ENCODE assay signal across 15 mouse cellular contexts in genomic region chr2:116021931-116022330, GRCm38 (mm10). TPM values are rescaled to one million over a fixed set of nuclear protein-coding genes. Genes with fewer than 3 reads are reported as not detected.
A peak's percentile ranks its signal among the peaks of the same experiment; 100 is the strongest.
DNase-seq lines count a peak whose midpoint lies in the region; ATAC-seq and TF ChIP-seq lines count a peak whose summit lies in the region.
"Had no signal": no experiment of that assay in that cellular context is flagged by ENCODE, and none has a peak within 500 bp of the region (broad histone marks: within the 10 kb centered on the region; RNA-seq: fewer than 3 reads in every experiment).

No protein-coding gene starts in this region.

- no peak for ATAC-seq in heart, embryonic 13.5 days (ENCODE audit: extremely low read depth, insufficient number of reproducible peaks, low FRiP score, low TSS enrichment)
- no peak for ATAC-seq in kidney, postnatal 0 days (replicated peaks; ENCODE audit: low FRiP score, low read depth)
- no peak for ATAC-seq in embryonic facial prominence, embryonic 12.5 days (ENCODE audit: insufficient number of reproducible peaks, insufficient read depth, low FRiP score, low TSS enrichment)
- ATAC-seq in forebrain, embryonic 15.5 days (replicated peaks), result no peak

- peak overlapping the region; percentile 80 for H3K27ac ChIP-seq in heart, embryonic 13.5 days (replicated peaks)
- H3K27ac ChIP-seq in kidney, postnatal 0 days, result no peak overlapping the region
- 0 out of 2 replicates have a peak overlapping the region, but pooled peaks have one; percentile 74 for H3K27ac ChIP-seq in embryonic facial prominence, embryonic 12.5 days
- peak overlapping the region; percentile 88; the same call in 1 of the 2 replicates for H3K27ac ChIP-seq in forebrain, embryonic 15.5 days (replicated peaks)
- H3K27ac ChIP-seq: limb, embryonic 15.5 days had no signal

- no peak for TF ChIP-seq CTCF in kidney, postnatal 0 days (IDR thresholded peaks at IDR 0.05; ENCODE audit: low read depth)

- H3K36me3 ChIP-seq in heart, embryonic 13.5 days, result peaks cover 68% of the 10 kb centered on the region
- 0 out of 2 replicates have a peak, but pooled peaks cover 3% of the 10 kb centered on the region for H3K36me3 ChIP-seq in kidney, postnatal 0 days (ENCODE audit: insufficient read depth, low read length)
- H3K36me3 ChIP-seq in embryonic facial prominence, embryonic 12.5 days, result 0 out of 2 replicates have a peak, but pooled peaks cover 5% of the 10 kb centered on the region
- H3K36me3 ChIP-seq in forebrain, embryonic 15.5 days, result peaks cover 14% of the 10 kb centered on the region
- H3K36me3 ChIP-seq: limb, embryonic 15.5 days had no signal

- WGBS in heart, embryonic 13.5 days, result 61% methylated on average over 4 of the region's 4 CpGs
- WGBS in kidney, postnatal 0 days, result 48% methylated on average over 4 of the region's 4 CpGs
- 67% methylated on average over 4 of the region's 4 CpGs for WGBS in embryonic facial prominence, embryonic 12.5 days
- WGBS in forebrain, embryonic 15.5 days, result 61% methylated on average over 4 of the region's 4 CpGs

- H3K27me3 ChIP-seq in heart, embryonic 13.5 days (replicated peaks), result no peaks in the 10 kb centered on the region
- H3K27me3 ChIP-seq in kidney, postnatal 0 days (ENCODE audit: insufficient read depth, low read length), result no peaks in the 10 kb centered on the region
- H3K27me3 ChIP-seq in embryonic facial prominence, embryonic 12.5 days, result no peaks in the 10 kb centered on the region
- no peaks in the 10 kb centered on the region for H3K27me3 ChIP-seq in forebrain, embryonic 15.5 days
- H3K27me3 ChIP-seq: hindbrain, embryonic 15.5 days; limb, embryonic 15.5 days had no signal

- DNase-seq in heart, postnatal 25 days (ENCODE audit: low spot score), result no peak
- peak; percentile 53 for DNase-seq in kidney, postnatal 0 days (ENCODE audit: low spot score)
- DNase-seq in kidney, postnatal 4 days, result no peak
- no peak for DNase-seq in layer of hippocampus, adult 9-11 months
- DNase-seq in gastrocnemius, postnatal 10 days, result no peak
- DNase-seq: cerebellum, adult 2 months; gastrocnemius, postnatal 25 days; kidney, adult 9 months; thymus, postnatal 4 days had no signal

- intact Hi-C loops in heart, postnatal 25 days (cut with DNase I), result no loop called here

- H3K9me3 ChIP-seq in heart, embryonic 13.5 days, result no peaks in the 10 kb centered on the region
- H3K9me3 ChIP-seq in kidney, postnatal 0 days (replicated peaks; ENCODE audit: low read length), result no peaks in the 10 kb centered on the region
- H3K9me3 ChIP-seq in embryonic facial prominence, embryonic 12.5 days, result no peaks in the 10 kb centered on the region
- H3K9me3 ChIP-seq in forebrain, embryonic 15.5 days, result no peaks in the 10 kb centered on the region
- H3K9me3 ChIP-seq: hindbrain, embryonic 15.5 days; limb, embryonic 15.5 days had no signal

- H3K4me2 ChIP-seq in heart, embryonic 13.5 days, result no peak overlapping the region; the same call in 1 of the 2 replicates
- H3K4me2 ChIP-seq in kidney, postnatal 0 days (ENCODE audit: low read length), result no peak overlapping the region
- H3K4me2 ChIP-seq in embryonic facial prominence, embryonic 12.5 days (replicated peaks), result no peak overlapping the region
- no peak overlapping the region for H3K4me2 ChIP-seq in forebrain, embryonic 15.5 days (replicated peaks)
- H3K4me2 ChIP-seq: hindbrain, embryonic 15.5 days; limb, embryonic 15.5 days; lung, embryonic 14.5 days had no signal

- H3K4me1 ChIP-seq in heart, embryonic 13.5 days, result peaks cover 50% of the 10 kb centered on the region
- peaks cover 11% of the 10 kb centered on the region for H3K4me1 ChIP-seq in kidney, postnatal 0 days (replicated peaks; ENCODE audit: insufficient read depth, low read length)
- H3K4me1 ChIP-seq in embryonic facial prominence, embryonic 12.5 days, result peaks cover 26% of the 10 kb centered on the region
- peaks cover 65% of the 10 kb centered on the region for H3K4me1 ChIP-seq in forebrain, embryonic 15.5 days

- no peak overlapping the region for H3K4me3 ChIP-seq in heart, embryonic 13.5 days
- H3K4me3 ChIP-seq in kidney, postnatal 0 days (replicated peaks; ENCODE audit: low read depth, low read length), result no peak overlapping the region
- no peak overlapping the region for H3K4me3 ChIP-seq in embryonic facial prominence, embryonic 12.5 days
- no peak overlapping the region for H3K4me3 ChIP-seq in forebrain, embryonic 15.5 days
- H3K4me3 ChIP-seq: hindbrain, embryonic 15.5 days; limb, embryonic 15.5 days had no signal

- H3K9ac ChIP-seq in heart, embryonic 13.5 days, result no peak overlapping the region
- H3K9ac ChIP-seq in kidney, postnatal 0 days (ENCODE audit: low read depth, low read length), result no peak overlapping the region
- H3K9ac ChIP-seq in embryonic facial prominence, embryonic 12.5 days, result no peak overlapping the region
- no peak overlapping the region for H3K9ac ChIP-seq in forebrain, embryonic 15.5 days (replicated peaks)
- H3K9ac ChIP-seq: hindbrain, embryonic 15.5 days; limb, embryonic 15.5 days; lung, embryonic 14.5 days had no signal

RNA-seq across cellular contexts. Expression of gene Meis2, which starts 43.7 kb away (rescaled TPM):
- polyA plus RNA-seq in heart, embryonic 13.5 days (2015; fragmentation: Nextera tagmentation; extraction: Ambion mirVana), result 30.1 and 32.0 TPM in 2 replicates
- 10 to 100 TPM; 22.3 to 23.0 TPM for total RNA-seq in heart, postnatal 25 days (2021)
- polyA plus RNA-seq in kidney, postnatal 0 days (2015; fragmentation: Nextera tagmentation; extraction: Ambion mirVana), result 52.8 and 60.4 TPM in 2 replicates
- polyA plus RNA-seq in embryonic facial prominence, embryonic 12.5 days (2016; fragmentation: Nextera tagmentation; extraction: Ambion mirVana), result 71.2 and 71.7 TPM in 2 replicates
- 155 and 167 TPM in 2 replicates for polyA plus RNA-seq in forebrain, embryonic 15.5 days (2015; fragmentation: Nextera tagmentation; extraction: Ambion mirVana)
- 1 to 10 TPM; 4.0 to 5.2 TPM for total RNA-seq in gastrocnemius, postnatal 10 days (2021)
